Mouse (Mus musculus): ENCODE data around the gene Snx9. TPM values are rescaled to one million over a fixed set of nuclear protein-coding genes. Genes with fewer than 3 reads are reported as not detected.

Gene Snx9
- 39.9 and 40.5 TPM in 2 replicates for polyA plus RNA-seq (2014; fragmentation: Nextera tagmentation; extraction: Ambion mirVana)

- WGBS = under 1% methylated on average over 117 of the region's 131 CpGs
- Histone ChIP-seq H3K4me1 (ENCODE audit: control insufficient read depth, insufficient read depth, low read length) (peaks cover 20% of the 10 kb centered on the region), H3K4me3 (ENCODE audit: low read depth, low read length) (peak within 1 kb of the TSS; percentile 62), H3K4me2 (replicated peaks; ENCODE audit: low read depth, low read length) (peak within 1 kb of the TSS; percentile 50), H3K27me3 (ENCODE audit: control insufficient read depth, insufficient read depth, low read length) (no peaks in the 10 kb centered on the region), H3K27ac (ENCODE audit: low read length) (peak within 1 kb of the TSS; percentile 99), H3K9me3 (ENCODE audit: control insufficient read depth, low read depth, low read length) (no peaks in the 10 kb centered on the region), H3K36me3 (ENCODE audit: control insufficient read depth, insufficient read depth, low read length) (no peaks in the 10 kb centered on the region), H3K9ac (replicated peaks; ENCODE audit: low read depth, low read length) (peak within 1 kb of the TSS; percentile 98)
- peak; percentile 85 for ATAC-seq (ENCODE audit: insufficient number of reproducible peaks, insufficient read depth, low FRiP score, low read depth)
These were observed at the start of gene Snx9 for GRCm38 (mm10) chr17:5841128-5841942. Gene Snx9, plus strand, starts transcription at chr17:5841329.

GRCm38 (mm10) chr17:5792164-5792791 is 48.9 kb upstream of the Snx9 start:
- H3K9ac ChIP-seq (replicated peaks; ENCODE audit: low read depth, low read length) = no peak overlapping the region
- no peak overlapping the region for H3K4me2 ChIP-seq (replicated peaks; ENCODE audit: low read depth, low read length)
- H3K36me3 ChIP-seq (ENCODE audit: control insufficient read depth, insufficient read depth, low read length) = no peaks in the 10 kb centered on the region
- H3K9me3 ChIP-seq (ENCODE audit: control insufficient read depth, low read depth, low read length) = peaks cover 6% of the 10 kb centered on the region; the same call in 1 of the 2 replicates
- no peak overlapping the region for H3K27ac ChIP-seq (ENCODE audit: low read length)
- WGBS = 89% methylated on average over 12 of the region's 12 CpGs
- H3K4me1 ChIP-seq (ENCODE audit: control insufficient read depth, insufficient read depth, low read length) = no peaks in the 10 kb centered on the region
- no peaks in the 10 kb centered on the region for H3K27me3 ChIP-seq (ENCODE audit: control insufficient read depth, insufficient read depth, low read length)
- ATAC-seq (ENCODE audit: insufficient number of reproducible peaks, insufficient read depth, low FRiP score, low read depth) = no peak
- H3K4me3 ChIP-seq (ENCODE audit: low read depth, low read length) = no peak overlapping the region

- WGBS = 73% methylated on average over 4 of the region's 4 CpGs
- no peaks in the 10 kb centered on the region for H3K36me3 ChIP-seq (ENCODE audit: control insufficient read depth, insufficient read depth, low read length)
- H3K9ac ChIP-seq (replicated peaks; ENCODE audit: low read depth, low read length) = no peak overlapping the region
- no peak for ATAC-seq (ENCODE audit: insufficient number of reproducible peaks, insufficient read depth, low FRiP score, low read depth)
- no peaks in the 10 kb centered on the region for H3K9me3 ChIP-seq (ENCODE audit: control insufficient read depth, low read depth, low read length)
- no peak overlapping the region for H3K27ac ChIP-seq (ENCODE audit: low read length)
- H3K4me1 ChIP-seq (ENCODE audit: control insufficient read depth, insufficient read depth, low read length) = no peaks in the 10 kb centered on the region
- H3K4me3 ChIP-seq (ENCODE audit: low read depth, low read length) = no peak overlapping the region
- no peaks in the 10 kb centered on the region for H3K27me3 ChIP-seq (ENCODE audit: control insufficient read depth, insufficient read depth, low read length)
- H3K4me2 ChIP-seq (replicated peaks; ENCODE audit: low read depth, low read length) = no peak overlapping the region
These were observed 47.5 kb upstream of the Snx9 start for GRCm38 (mm10) chr17:5793593-5793992.

GRCm38 (mm10) chr17:5794276-5794675 is 46.9 kb upstream of the Snx9 start:
- Histone ChIP-seq H3K9ac (replicated peaks; ENCODE audit: low read depth, low read length) (no peak overlapping the region), H3K36me3 (ENCODE audit: control insufficient read depth, insufficient read depth, low read length) (no peaks in the 10 kb centered on the region), H3K4me1 (ENCODE audit: control insufficient read depth, insufficient read depth, low read length) (no peaks in the 10 kb centered on the region), H3K27me3 (ENCODE audit: control insufficient read depth, insufficient read depth, low read length) (no peaks in the 10 kb centered on the region), H3K4me2 (replicated peaks; ENCODE audit: low read depth, low read length) (no peak overlapping the region), H3K4me3 (ENCODE audit: low read depth, low read length) (no peak overlapping the region), H3K27ac (ENCODE audit: low read length) (no peak overlapping the region), H3K9me3 (ENCODE audit: control insufficient read depth, low read depth, low read length) (no peaks in the 10 kb centered on the region)
- WGBS = 68% methylated on average over 5 of the region's 5 CpGs
- ATAC-seq (ENCODE audit: insufficient number of reproducible peaks, insufficient read depth, low FRiP score, low read depth) = no peak

GRCm38 (mm10) chr17:5795369-5795768 is 45.8 kb upstream of the Snx9 start:
- ATAC-seq (ENCODE audit: insufficient number of reproducible peaks, insufficient read depth, low FRiP score, low read depth) = no peak
- no peak overlapping the region for H3K9ac ChIP-seq (replicated peaks; ENCODE audit: low read depth, low read length)

GRCm38 (mm10) chr17:5795878-5796277 is 45.3 kb upstream of the Snx9 start:
- Histone ChIP-seq H3K4me2 (replicated peaks; ENCODE audit: low read depth, low read length) (no peak overlapping the region), H3K9me3 (ENCODE audit: control insufficient read depth, low read depth, low read length) (no peaks in the 10 kb centered on the region), H3K9ac (replicated peaks; ENCODE audit: low read depth, low read length) (no peak overlapping the region), H3K4me1 (ENCODE audit: control insufficient read depth, insufficient read depth, low read length) (no peaks in the 10 kb centered on the region), H3K36me3 (ENCODE audit: control insufficient read depth, insufficient read depth, low read length) (no peaks in the 10 kb centered on the region), H3K27me3 (ENCODE audit: control insufficient read depth, insufficient read depth, low read length) (no peaks in the 10 kb centered on the region), H3K4me3 (ENCODE audit: low read depth, low read length) (no peak overlapping the region), H3K27ac (ENCODE audit: low read length) (no peak overlapping the region)
- 5% methylated on average over 5 of the region's 5 CpGs for WGBS
- ATAC-seq (ENCODE audit: insufficient number of reproducible peaks, insufficient read depth, low FRiP score, low read depth) = peak; percentile 79

More at GRCm38 (mm10) chr17:5795369-5795768, 45.8 kb upstream of the Snx9 start:
- Histone ChIP-seq H3K27ac (ENCODE audit: low read length) (no peak overlapping the region), H3K9me3 (ENCODE audit: control insufficient read depth, low read depth, low read length) (no peaks in the 10 kb centered on the region), H3K4me3 (ENCODE audit: low read depth, low read length) (no peak overlapping the region), H3K4me1 (ENCODE audit: control insufficient read depth, insufficient read depth, low read length) (no peaks in the 10 kb centered on the region), H3K36me3 (ENCODE audit: control insufficient read depth, insufficient read depth, low read length) (no peaks in the 10 kb centered on the region), H3K4me2 (replicated peaks; ENCODE audit: low read depth, low read length) (no peak overlapping the region), H3K27me3 (ENCODE audit: control insufficient read depth, insufficient read depth, low read length) (no peaks in the 10 kb centered on the region)
- 72% methylated on average over 5 of the region's 5 CpGs for WGBS

- Histone ChIP-seq H3K9ac (replicated peaks; ENCODE audit: low read depth, low read length) (no peak overlapping the region), H3K9me3 (ENCODE audit: control insufficient read depth, low read depth, low read length) (no peaks in the 10 kb centered on the region), H3K27me3 (ENCODE audit: control insufficient read depth, insufficient read depth, low read length) (no peaks in the 10 kb centered on the region), H3K4me3 (ENCODE audit: low read depth, low read length) (no peak overlapping the region), H3K4me2 (replicated peaks; ENCODE audit: low read depth, low read length) (no peak overlapping the region), H3K4me1 (ENCODE audit: control insufficient read depth, insufficient read depth, low read length) (no peaks in the 10 kb centered on the region), H3K36me3 (ENCODE audit: control insufficient read depth, insufficient read depth, low read length) (no peaks in the 10 kb centered on the region), H3K27ac (ENCODE audit: low read length) (no peak overlapping the region)
- WGBS = 79% methylated on average over 5 of the region's 5 CpGs
- ATAC-seq (ENCODE audit: insufficient number of reproducible peaks, insufficient read depth, low FRiP score, low read depth) = no peak
These were observed 43.9 kb upstream of the Snx9 start for GRCm38 (mm10) chr17:5797124-5797760.

GRCm38 (mm10) chr17:5798221-5798801 is 42.8 kb upstream of the Snx9 start:
- Histone ChIP-seq H3K9me3 (ENCODE audit: control insufficient read depth, low read depth, low read length) (no peaks in the 10 kb centered on the region), H3K27me3 (ENCODE audit: control insufficient read depth, insufficient read depth, low read length) (no peaks in the 10 kb centered on the region), H3K4me3 (ENCODE audit: low read depth, low read length) (no peak overlapping the region), H3K27ac (ENCODE audit: low read length) (no peak overlapping the region), H3K4me2 (replicated peaks; ENCODE audit: low read depth, low read length) (no peak overlapping the region), H3K36me3 (ENCODE audit: control insufficient read depth, insufficient read depth, low read length) (no peaks in the 10 kb centered on the region), H3K4me1 (ENCODE audit: control insufficient read depth, insufficient read depth, low read length) (no peaks in the 10 kb centered on the region), H3K9ac (replicated peaks; ENCODE audit: low read depth, low read length) (no peak overlapping the region)
- peak; percentile 64; the same call in 1 of the 2 replicates for ATAC-seq (ENCODE audit: insufficient number of reproducible peaks, insufficient read depth, low FRiP score, low read depth)
- WGBS = 55% methylated on average over 13 of the region's 13 CpGs

Data from stomach, embryonic 14.5 days (tissue).